Mouse (Mus musculus): Measurements from ENCODE around the gene Lcn4.

Lcn4 gene

DNA sequence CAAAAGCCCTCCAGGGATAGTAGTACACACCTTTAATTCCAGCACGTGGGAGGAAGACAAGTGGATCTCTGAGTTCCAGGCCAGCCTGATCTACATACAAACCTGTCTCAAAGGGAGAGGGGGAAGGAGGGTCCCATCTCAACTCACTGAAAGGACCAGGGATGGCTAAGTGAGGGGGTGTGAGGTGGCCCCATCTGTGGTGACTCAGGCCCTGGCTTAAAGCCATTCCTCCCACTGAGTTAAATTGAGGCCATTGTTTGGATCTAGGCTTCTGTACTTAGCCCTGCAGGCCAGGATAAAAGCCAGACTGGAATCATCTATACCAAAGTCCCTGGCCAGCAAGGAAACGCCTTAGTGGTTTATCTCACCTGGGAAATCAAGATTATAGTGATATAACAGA, 49.8 kb downstream of the Lcn4 start:
- ChIA-PET CTCF (interaction anchor here in 3 of 4 experiments (0.6 to 2.1 kb wide), 3 partner anchors 27 to 133 kb away, joined by 4 to 5 read pairs (median 4); partner anchors contain the start of gene Gm20532 (in 1 of the 3)), POLR2A (interaction anchor here (0.6 to 39.5 kb wide), 24 partner anchors 9 to 326 kb away, joined by 3 to 1354 read pairs (median 4); partner anchors contain the start of genes Agpat2 (in 3 of the 4), Fam69b (in 1 of the 4) and Inpp5e (in 1 of the 4))

DNA sequence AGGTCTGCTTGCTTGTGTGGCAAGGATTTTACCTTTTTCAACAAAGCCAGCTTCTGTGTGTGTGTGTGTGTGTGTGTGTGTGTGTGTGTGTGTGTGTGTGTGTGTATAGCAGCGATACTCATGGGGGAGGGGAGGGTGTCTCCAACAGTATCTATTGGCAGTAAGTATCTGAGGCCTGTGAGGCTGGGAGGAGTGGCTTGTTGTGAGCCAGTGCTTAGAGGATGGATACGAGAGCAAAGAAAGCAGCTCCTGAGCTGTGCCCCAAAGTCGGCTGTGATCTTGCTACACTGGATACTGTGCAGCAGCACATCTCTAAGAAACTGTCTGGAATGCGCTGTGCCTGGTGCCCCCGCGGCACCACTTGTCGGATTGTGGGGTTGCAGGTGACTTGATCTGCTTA, 53.2 kb downstream of the Lcn4 start:
- CTCF ChIA-PET: no interaction called here
- POLR2A ChIA-PET: interaction anchor here in 3 of 4 experiments (0.7 to 39.5 kb wide), 14 partner anchors 9 to 173 kb away, joined by 3 to 1354 read pairs (median 4); partner anchors contain the start of genes Agpat2 (in 2 of the 3), Fam69b (in 2 of the 3) and Sec16a (in 1 of the 3)

Measured in embryonic stem cell, embryonic (primary cell).